Mouse (Mus musculus): ENCODE results near the gene Tmem256.

DNA sequence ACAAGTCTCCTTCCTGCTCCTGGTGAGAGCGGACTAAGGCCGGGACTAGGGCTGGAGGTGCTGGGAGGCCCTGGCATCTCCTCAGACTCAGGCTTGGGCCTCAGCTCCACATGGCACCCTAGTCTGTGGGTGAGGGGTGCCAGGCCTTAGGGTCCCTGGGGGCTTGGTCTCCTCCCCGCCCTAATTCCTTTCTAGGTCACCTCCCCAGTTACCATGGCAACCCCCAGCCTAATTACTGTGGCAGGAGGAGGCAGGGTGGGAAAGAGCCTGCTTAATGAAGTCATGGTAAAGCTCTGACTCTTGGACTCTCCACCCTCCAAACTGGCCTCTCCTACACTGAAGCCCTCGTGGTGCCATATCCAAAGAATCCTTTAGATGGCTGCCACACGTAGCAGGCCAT is 9.5 kb upstream of the Tmem256 start:
- TF ChIP-seq E2F4 (IDR thresholded peaks at IDR 0.05; ENCODE audit: insufficient replicate concordance, low read depth, low read length), result no peak
- no peak for TF ChIP-seq EP300 (IDR thresholded peaks at IDR 0.05; ENCODE audit: low read length)
- no peak for TF ChIP-seq CTCF (conservative IDR thresholded peaks at IDR 0.05 in 1 of 2, IDR thresholded peaks at IDR 0.05 in 1 of 2; ENCODE audit: low read depth in 2 of 2, low read length in 2 of 2)

All from CH12.LX (cell line).